Mouse (Mus musculus): ENCODE results near the gene Hist1h1a. TPM values are rescaled to one million over a fixed set of nuclear protein-coding genes. Genes with fewer than 3 reads are reported as not detected.
"Not testable (repeated sequence)": the region's sequence is repeated elsewhere in the genome, so short reads cannot be mapped to it uniquely, and the experiment has no call there.

Gene Hist1h1a
- polyA plus RNA-seq, 1 experiment from 2014 or later: 0.60 TPM

DNA sequence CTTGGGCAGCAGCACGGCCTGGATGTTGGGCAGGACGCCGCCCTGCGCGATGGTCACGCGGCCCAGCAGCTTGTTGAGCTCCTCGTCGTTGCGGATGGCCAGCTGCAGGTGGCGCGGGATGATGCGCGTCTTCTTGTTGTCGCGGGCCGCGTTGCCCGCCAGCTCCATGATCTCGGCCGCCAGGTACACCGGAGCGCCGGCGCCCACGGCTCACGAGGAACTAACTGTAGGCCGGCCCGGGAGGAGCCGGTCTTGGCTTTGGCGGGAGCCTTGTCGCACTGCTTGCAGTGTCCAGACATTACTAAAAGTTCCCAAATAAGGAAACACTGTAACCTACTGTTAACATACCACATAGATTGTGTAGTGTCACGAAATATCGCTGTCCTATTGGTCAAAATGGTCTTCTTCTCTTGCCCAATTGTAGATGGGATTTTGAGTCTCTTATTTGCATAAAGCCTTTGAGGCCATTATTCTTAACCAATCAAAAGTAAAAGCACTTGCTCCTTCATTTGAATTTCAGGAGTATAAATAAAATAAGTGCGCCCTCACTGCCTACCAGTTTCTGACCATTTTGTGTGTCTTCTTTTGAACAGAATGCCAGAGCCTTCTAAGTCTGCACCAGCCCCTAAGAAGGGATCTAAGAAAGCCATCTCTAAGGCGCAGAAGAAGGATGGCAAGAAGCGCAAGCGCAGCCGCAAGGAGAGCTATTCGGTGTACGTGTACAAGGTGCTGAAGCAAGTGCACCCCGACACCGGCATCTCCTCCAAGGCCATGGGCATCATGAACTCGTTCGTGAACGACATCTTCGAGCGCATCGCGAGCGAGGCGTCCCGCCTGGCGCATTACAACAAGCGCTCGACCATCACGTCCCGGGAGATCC lies 17.0 kb upstream of the Hist1h1a start, which contains the start of gene Hist1h2bb:
Hist1h2bb (plus strand) TSS at position 534 of the 880 bp plus-strand sequence.
- H3K4me3 ChIP-seq (ENCODE audit: low read depth, low read length): peak within 1 kb of the TSS; percentile 36
- H3K36me3 ChIP-seq (ENCODE audit: control insufficient read depth, insufficient read depth); H3K9me3 ChIP-seq (ENCODE audit: control insufficient read depth); H3K27me3 ChIP-seq (replicated peaks; ENCODE audit: control insufficient read depth, insufficient read depth, low read length); H3K4me1 ChIP-seq (replicated peaks; ENCODE audit: control insufficient read depth, insufficient read depth, low read length): not testable (repeated sequence)
- WGBS: under 1% methylated on average over 37 of the region's 58 CpGs
- peak within 1 kb of the TSS; percentile 52 for H3K9ac ChIP-seq (ENCODE audit: low read depth, low read length)
- H3K4me2 ChIP-seq (replicated peaks; ENCODE audit: low read depth): peak within 1 kb of the TSS; percentile 68
- peak; percentile 38 for TF ChIP-seq CTCF (IDR thresholded peaks at IDR 0.05; ENCODE audit: low read depth)
- peak within 1 kb of the TSS; percentile 94 for H3K27ac ChIP-seq (ENCODE audit: low read depth, low read length)
- peak; percentile 87 for ATAC-seq

DNA sequence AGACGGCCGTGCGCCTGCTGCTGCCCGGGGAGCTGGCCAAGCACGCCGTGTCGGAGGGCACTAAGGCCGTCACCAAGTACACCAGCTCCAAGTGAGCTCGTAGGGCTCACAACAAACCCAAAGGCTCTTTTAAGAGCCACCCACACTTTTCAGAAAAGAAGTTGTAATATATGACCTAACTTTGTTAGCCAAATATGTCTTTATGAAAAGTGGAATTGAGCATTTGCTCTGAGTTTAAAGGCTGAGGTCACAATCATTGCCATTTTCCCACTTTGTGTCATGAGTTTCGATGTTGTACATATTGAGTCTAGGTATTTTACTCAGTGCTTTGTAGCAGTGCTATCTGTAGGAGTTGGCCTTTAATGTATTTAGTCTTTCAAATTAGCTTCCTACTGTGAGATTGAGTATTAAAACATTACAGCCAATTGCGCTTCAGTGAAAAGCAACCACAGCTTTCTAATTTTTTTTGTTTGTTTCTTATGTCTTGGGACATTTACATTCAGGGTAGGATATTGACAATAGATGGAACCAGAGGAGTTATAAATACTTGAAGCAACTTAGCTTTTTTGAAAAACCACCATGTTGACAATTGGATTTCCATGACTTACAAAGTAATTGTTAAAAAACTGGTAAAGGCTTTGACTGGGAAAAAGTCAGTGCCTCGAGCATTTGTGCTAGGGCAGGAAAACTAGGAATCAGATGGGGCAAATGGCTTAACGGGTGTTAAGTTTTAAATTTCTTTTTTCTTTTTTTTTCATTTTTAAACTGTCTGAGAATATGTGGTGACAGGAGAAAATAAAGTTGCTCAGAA lies 16.2 kb upstream of the Hist1h1a start:
- H3K27ac ChIP-seq (ENCODE audit: low read depth, low read length): peak overlapping the region; percentile 94
- no peak; the same call in 1 of the 2 replicates for ATAC-seq
- H3K27me3 ChIP-seq (replicated peaks; ENCODE audit: control insufficient read depth, insufficient read depth, low read length): no peaks in the 10 kb centered on the region
- TF ChIP-seq CTCF (IDR thresholded peaks at IDR 0.05; ENCODE audit: low read depth): no peak
- peak overlapping the region; percentile 36 for H3K4me3 ChIP-seq (ENCODE audit: low read depth, low read length)
- 7% methylated on average over 9 of the region's 13 CpGs for WGBS
- no peak overlapping the region for H3K9ac ChIP-seq (ENCODE audit: low read depth, low read length)
- H3K4me1 ChIP-seq (replicated peaks; ENCODE audit: control insufficient read depth, insufficient read depth, low read length): peaks cover 4% of the 10 kb centered on the region; the same call in 1 of the 2 replicates
- no peaks in the 10 kb centered on the region for H3K9me3 ChIP-seq (ENCODE audit: control insufficient read depth)
- no peaks in the 10 kb centered on the region for H3K36me3 ChIP-seq (ENCODE audit: control insufficient read depth, insufficient read depth)
- peak overlapping the region; percentile 68 for H3K4me2 ChIP-seq (replicated peaks; ENCODE audit: low read depth)

DNA sequence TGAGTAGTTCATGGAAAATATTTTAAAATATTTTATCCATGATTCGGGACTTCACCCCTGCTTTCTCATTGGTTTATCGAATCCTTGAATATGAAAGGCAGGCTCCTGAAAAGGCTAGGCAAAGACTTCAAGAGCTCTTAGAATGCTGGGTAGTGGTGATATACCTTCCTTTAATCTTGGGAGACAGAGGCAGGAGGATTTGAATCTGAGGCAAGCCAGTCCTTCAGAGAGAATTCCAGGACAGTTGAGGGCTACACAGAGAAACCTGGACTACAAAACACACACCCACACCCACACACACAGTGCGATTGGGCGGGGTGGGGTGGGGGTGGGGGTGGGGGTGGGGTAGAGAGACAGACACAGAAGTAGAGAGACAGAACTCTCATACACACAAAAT lies 15.6 kb upstream of the Hist1h1a start:
- 10% methylated on average over 4 of the region's 4 CpGs for WGBS
- H3K4me2 ChIP-seq (replicated peaks; ENCODE audit: low read depth): no peak overlapping the region
- H3K27me3 ChIP-seq (replicated peaks; ENCODE audit: control insufficient read depth, insufficient read depth, low read length): no peaks in the 10 kb centered on the region
- H3K27ac ChIP-seq (ENCODE audit: low read depth, low read length): no peak overlapping the region; the same call in 1 of the 2 replicates
- no peak overlapping the region for H3K9ac ChIP-seq (ENCODE audit: low read depth, low read length)
- H3K36me3 ChIP-seq (ENCODE audit: control insufficient read depth, insufficient read depth): no peaks in the 10 kb centered on the region
- no peak for TF ChIP-seq CTCF (IDR thresholded peaks at IDR 0.05; ENCODE audit: low read depth)
- ATAC-seq: no peak
- H3K4me1 ChIP-seq (replicated peaks; ENCODE audit: control insufficient read depth, insufficient read depth, low read length): peaks cover 4% of the 10 kb centered on the region; the same call in 1 of the 2 replicates
- H3K4me3 ChIP-seq (ENCODE audit: low read depth, low read length): no peak overlapping the region
- no peaks in the 10 kb centered on the region for H3K9me3 ChIP-seq (ENCODE audit: control insufficient read depth)

DNA sequence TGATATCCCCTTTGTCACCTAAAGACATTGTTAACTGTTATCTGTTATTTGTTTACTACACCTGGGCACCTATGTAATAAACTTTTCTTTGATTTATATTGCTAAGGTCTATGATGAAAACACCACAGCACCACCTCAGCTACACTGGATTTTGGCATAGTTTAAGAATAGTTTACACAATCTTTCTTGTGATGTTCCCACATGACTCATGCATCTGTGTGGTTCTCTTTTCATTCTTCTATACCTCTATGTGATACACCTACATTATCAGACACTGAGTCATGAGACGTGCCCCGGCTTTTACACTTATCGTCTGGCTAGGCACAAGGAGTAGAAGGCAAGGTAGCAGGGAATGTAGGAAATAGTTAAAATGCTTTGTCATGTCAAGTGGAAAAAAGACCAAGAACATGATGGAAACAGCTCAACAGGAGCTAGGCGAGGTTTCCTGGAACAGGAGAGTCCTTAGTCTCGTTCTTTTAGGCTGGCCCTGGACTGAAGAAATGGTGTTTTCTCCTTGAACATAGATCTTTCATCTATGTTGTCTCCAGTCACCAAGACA lies 13.8 kb upstream of the Hist1h1a start:
- Histone ChIP-seq H3K9ac (ENCODE audit: low read depth, low read length) (no peak overlapping the region), H3K9me3 (ENCODE audit: control insufficient read depth) (no peaks in the 10 kb centered on the region), H3K4me3 (ENCODE audit: low read depth, low read length) (no peak overlapping the region), H3K27ac (ENCODE audit: low read depth, low read length) (0 out of 2 replicates have a peak overlapping the region, but pooled peaks have one; percentile 16), H3K36me3 (ENCODE audit: control insufficient read depth, insufficient read depth) (no peaks in the 10 kb centered on the region), H3K27me3 (replicated peaks; ENCODE audit: control insufficient read depth, insufficient read depth, low read length) (no peaks in the 10 kb centered on the region), H3K4me2 (replicated peaks; ENCODE audit: low read depth) (no peak overlapping the region), H3K4me1 (replicated peaks; ENCODE audit: control insufficient read depth, insufficient read depth, low read length) (peaks cover 4% of the 10 kb centered on the region; the same call in 1 of the 2 replicates)
- WGBS: 94% methylated on average over 5 of the region's 5 CpGs
- TF ChIP-seq CTCF (IDR thresholded peaks at IDR 0.05; ENCODE audit: low read depth): no peak
- ATAC-seq: no peak

DNA sequence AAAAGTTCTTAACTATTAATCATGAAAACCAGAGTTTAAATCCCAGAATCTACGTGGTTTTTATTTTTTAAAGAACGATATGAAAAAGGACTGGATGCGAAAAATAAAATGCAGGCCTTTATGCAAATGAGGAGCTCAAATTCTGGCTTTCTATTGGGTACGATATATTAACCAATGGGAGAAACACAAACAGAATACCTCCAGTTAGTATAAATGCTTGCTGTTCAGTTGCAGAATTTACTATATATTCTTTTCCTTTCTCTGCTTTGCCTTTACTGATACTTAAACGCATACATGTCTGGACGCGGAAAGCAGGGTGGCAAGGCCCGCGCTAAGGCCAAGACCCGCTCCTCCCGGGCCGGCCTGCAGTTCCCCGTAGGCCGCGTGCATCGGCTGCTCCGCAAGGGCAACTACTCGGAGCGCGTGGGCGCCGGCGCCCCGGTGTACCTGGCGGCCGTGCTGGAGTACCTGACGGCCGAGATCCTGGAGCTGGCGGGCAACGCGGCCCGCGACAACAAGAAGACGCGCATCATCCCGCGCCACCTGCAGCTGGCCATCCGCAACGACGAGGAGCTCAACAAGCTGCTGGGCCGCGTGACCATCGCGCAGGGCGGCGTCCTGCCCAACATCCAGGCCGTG lies 12.5 kb upstream of the Hist1h1a start, which contains the start of gene Hist1h2ab:
Hist1h2ab (plus strand) TSS at position 288 of the 639 bp plus-strand sequence.
- Histone ChIP-seq H3K27ac (ENCODE audit: low read depth, low read length) (peak within 1 kb of the TSS; percentile 77), H3K4me2 (replicated peaks; ENCODE audit: low read depth) (peak within 1 kb of the TSS; percentile 72), H3K4me3 (ENCODE audit: low read depth, low read length) (peak within 1 kb of the TSS; percentile 32)
- not testable (repeated sequence) for H3K9ac ChIP-seq (ENCODE audit: low read depth, low read length); H3K9me3 ChIP-seq (ENCODE audit: control insufficient read depth); H3K4me1 ChIP-seq (replicated peaks; ENCODE audit: control insufficient read depth, insufficient read depth, low read length); H3K36me3 ChIP-seq (ENCODE audit: control insufficient read depth, insufficient read depth); H3K27me3 ChIP-seq (replicated peaks; ENCODE audit: control insufficient read depth, insufficient read depth, low read length)
- TF ChIP-seq CTCF (IDR thresholded peaks at IDR 0.05; ENCODE audit: low read depth): peak; percentile 38; the same call in 1 of the 2 replicates
- WGBS: under 1% methylated on average over 24 of the region's 47 CpGs
- ATAC-seq: peak; percentile 50; the same call in 1 of the 2 replicates
